Mouse (Mus musculus): ENCODE measurements around the gene Ibtk. TPM values are rescaled to one million over a fixed set of nuclear protein-coding genes. Genes with fewer than 3 reads are reported as not detected.

Ibtk gene
- polyA plus RNA-seq, 1 experiment from 2014 or later: 36.1 TPM

DNA sequence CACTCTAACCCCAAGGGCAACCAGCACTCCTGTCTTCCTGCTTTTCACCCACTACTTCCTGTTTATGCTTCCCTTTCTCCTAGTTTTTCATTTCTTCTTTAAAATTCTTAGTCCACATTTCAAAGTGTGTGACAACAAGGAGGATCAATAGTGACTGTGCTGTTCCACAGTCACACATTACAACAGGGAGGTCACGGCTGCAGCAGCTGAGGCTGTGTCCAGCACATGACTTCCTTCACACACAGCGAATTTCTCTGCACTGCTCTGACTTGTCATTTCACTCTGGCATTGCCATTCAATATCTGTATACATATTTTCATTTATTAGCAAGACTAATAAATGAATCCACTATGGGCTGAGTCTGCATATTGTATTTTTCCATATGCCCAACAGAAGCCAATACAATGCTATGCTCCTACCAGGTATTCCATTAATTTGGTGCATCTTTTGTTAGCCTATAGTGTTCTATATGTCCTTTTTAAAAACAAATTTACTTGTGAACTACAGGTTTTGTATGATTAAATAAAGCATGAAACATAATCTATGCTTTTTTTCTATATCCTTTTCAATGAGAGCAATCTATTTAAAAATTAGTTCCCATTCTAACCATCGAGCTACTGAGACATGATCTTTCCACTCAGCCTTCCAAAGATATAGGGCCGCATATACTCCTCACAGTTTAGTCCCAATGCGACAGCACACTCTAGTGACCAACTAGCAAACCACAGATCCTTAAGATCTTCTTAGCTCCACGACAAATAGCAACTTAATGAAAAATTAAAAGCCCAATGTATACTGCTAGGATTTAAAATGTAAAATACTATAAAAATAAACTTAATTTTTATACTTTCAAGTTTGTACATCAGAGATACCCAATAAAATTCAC, 55.7 kb downstream of the Ibtk start:
- Histone ChIP-seq H3K36me3 (replicated peaks) (peaks cover 69% of the 10 kb centered on the region), H3K27me3 (replicated peaks; ENCODE audit: low read depth, poor library complexity, severe bottlenecking) (no peaks in the 10 kb centered on the region), H3K4me1 (no peaks in the 10 kb centered on the region), H3K27ac (replicated peaks) (no peak overlapping the region), H3K4me3 (no peak overlapping the region), H3K9me3 (no peaks in the 10 kb centered on the region)
- no peak for DNase-seq (ENCODE audit: low spot score)
- WGBS: 70% methylated on average over 6 of the region's 6 CpGs

DNA sequence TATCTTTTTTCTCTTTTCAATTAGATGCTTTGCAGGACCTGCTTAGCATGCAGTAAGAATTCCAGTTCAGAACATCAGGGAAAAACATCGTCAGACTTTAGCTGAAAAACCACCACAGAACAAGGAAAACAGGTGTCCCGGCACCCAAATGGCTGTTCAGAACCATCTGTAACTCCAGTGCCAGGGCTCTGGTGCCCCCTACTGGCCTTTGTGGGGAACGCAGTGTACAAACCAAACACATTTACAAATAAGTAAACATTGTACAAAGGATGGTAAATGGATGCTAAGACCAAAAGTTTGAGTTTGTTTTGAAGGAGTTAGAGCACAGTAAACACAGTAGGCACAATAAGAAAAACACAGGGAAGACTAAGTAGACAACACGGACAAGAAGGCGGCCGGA, 64.1 kb downstream of the Ibtk start:
- H3K9me3 ChIP-seq: peaks cover 5% of the 10 kb centered on the region; the same call in 1 of the 2 replicates
- H3K36me3 ChIP-seq (replicated peaks): peaks cover 54% of the 10 kb centered on the region
- WGBS: 87% methylated on average over 6 of the region's 6 CpGs
- H3K27me3 ChIP-seq (replicated peaks; ENCODE audit: low read depth, poor library complexity, severe bottlenecking): no peaks in the 10 kb centered on the region
- no peaks in the 10 kb centered on the region for H3K4me1 ChIP-seq
- H3K4me3 ChIP-seq: no peak overlapping the region
- no peak overlapping the region for H3K27ac ChIP-seq (replicated peaks)
- DNase-seq (ENCODE audit: low spot score): no peak

DNA sequence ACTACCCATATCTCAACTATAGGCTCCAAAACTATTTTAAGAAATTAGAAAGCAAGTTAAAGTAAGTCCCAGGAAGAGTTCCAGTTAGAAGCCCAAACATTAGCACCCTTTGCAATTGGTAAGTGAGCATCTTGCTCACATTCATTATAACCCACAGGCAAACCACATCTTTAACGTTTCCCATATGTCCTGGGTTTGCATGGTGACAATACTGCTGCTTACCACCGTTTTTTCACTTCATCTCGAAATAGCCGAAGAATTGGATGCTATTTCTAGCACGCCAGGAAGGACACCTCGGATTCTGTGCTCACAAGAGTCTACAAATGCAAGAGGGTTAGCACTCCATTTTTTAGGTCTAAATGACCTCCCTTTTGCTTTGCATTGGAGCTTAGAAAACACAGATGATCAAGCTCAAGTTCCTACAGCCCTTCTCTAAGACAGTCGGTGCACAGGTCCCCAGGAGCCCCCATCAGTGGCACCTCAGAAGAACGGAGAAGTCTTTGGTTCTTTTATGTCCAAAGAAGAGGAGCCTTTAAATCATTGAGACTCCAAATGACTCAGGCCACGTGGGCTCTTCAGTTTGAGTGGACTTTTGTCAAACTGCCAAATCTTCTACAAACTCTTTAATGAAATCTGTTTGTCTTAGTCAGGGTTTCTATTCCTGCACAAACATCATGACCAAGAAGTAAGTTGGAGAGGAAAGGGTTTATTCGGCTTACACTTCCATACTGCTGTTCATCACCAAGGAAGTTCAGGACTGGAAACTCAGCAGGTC, 73.8 kb downstream of the Ibtk start:
- H3K9me3 ChIP-seq: no peaks in the 10 kb centered on the region
- H3K4me3 ChIP-seq: no peak overlapping the region
- peaks cover 10% of the 10 kb centered on the region for H3K4me1 ChIP-seq
- H3K27me3 ChIP-seq (replicated peaks; ENCODE audit: low read depth, poor library complexity, severe bottlenecking): no peaks in the 10 kb centered on the region
- no peak overlapping the region for H3K27ac ChIP-seq (replicated peaks)
- no peak for DNase-seq (ENCODE audit: low spot score)
- 80% methylated on average over 10 of the region's 10 CpGs for WGBS
- H3K36me3 ChIP-seq (replicated peaks): no peaks in the 10 kb centered on the region

DNA sequence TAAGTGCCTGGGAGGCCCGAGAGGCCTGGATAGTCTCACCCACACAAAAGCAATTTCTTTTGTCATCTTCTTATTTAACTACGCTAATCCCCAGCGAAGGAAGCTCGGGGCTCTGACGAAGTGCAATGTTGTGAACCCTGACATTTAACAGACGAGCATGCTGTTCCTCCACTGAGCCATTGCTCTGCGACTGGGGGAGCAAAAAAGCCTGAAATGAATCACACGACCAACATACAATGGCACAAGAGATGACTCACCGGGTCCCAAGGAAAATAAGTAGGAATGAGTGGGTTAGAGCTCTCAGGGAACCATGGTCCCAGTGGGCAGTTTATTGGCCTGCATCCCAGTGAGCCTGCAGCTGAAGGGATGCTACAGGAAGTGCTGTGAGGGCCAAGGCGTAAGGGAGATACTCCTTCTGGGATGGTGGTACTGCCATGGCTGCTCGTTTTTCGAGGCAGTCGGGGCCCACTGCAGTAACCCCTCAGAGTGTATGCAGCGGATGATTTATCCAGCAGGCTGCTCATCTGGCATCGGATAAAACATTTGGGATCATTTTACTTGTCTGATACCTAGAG, 75.1 kb downstream of the Ibtk start:
- Histone ChIP-seq H3K36me3 (replicated peaks) (no peaks in the 10 kb centered on the region), H3K4me3 (no peak overlapping the region), H3K27ac (replicated peaks) (no peak overlapping the region), H3K4me1 (peaks cover 10% of the 10 kb centered on the region), H3K27me3 (replicated peaks; ENCODE audit: low read depth, poor library complexity, severe bottlenecking) (no peaks in the 10 kb centered on the region), H3K9me3 (no peaks in the 10 kb centered on the region)
- no peak for DNase-seq (ENCODE audit: low spot score)
- WGBS: 66% methylated on average over 15 of the region's 15 CpGs

DNA sequence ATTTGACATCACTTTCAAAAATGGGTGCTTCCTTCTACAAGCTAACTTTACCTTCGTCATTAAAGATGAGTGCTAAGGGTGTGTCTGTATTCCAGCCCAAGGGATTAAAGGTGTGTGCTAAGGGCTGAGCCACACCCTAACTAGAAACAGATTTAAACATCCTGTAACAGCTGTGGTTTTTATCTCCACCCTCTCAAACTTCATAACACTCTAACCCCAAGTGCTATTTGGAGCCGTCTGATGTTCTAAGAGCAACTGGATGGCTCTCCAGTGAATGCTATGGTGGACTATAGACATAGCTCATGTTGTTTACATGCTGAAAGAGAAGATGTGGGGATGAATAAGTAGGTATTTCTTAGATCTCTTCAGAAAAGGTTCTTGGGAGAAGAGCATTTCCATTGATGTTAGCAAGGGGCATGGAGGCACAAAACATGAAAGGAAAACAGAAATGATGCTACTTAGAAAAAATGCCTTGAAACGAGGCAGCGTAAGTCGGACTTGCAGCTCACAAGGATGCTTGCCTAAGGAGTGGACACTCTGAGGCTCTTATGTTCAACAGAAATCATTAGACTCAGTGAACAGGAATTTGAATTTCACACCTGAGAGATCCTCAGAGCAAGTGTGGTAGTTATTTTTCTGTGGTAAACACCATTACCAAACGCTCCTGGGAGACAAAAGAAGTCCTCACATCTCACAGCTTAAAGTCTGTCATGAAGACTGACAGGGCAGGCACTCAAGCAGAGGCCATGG, 77.4 kb downstream of the Ibtk start:
- WGBS: 86% methylated on average over 6 of the region's 6 CpGs
- H3K27me3 ChIP-seq (replicated peaks; ENCODE audit: low read depth, poor library complexity, severe bottlenecking): no peaks in the 10 kb centered on the region
- peaks cover 10% of the 10 kb centered on the region for H3K4me1 ChIP-seq

DNA sequence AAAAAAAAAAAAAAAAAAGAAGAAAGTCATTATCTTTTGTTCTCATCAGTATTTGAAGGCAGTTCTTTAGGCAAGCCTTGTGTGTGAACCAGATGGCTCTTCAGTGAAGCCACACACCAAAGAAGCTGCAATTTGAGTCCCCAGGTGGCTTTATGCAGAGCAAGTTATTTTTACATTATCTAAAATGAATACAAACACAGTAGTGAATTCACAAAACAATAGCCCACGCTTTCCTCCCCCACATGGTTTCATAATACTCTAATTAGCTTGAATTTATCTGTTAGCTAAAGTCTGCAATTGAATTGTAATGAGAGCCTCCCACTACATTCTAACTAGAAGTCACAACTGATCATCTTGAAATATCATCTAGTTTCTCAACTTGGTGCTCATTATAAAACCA, 84.8 kb downstream of the Ibtk start:
- no peak for DNase-seq (ENCODE audit: low spot score)
- Histone ChIP-seq H3K4me3 (no peak overlapping the region), H3K27me3 (replicated peaks; ENCODE audit: low read depth, poor library complexity, severe bottlenecking) (no peaks in the 10 kb centered on the region), H3K27ac (replicated peaks) (no peak overlapping the region), H3K36me3 (replicated peaks) (no peaks in the 10 kb centered on the region), H3K9me3 (no peaks in the 10 kb centered on the region), H3K4me1 (peaks cover 4% of the 10 kb centered on the region)
- WGBS: 65% methylated on average over 1 of the region's 1 CpGs

More for the DNA sequence above, 77.4 kb downstream of the Ibtk start:
- Histone ChIP-seq H3K27ac (replicated peaks) (no peak overlapping the region), H3K36me3 (replicated peaks) (no peaks in the 10 kb centered on the region), H3K9me3 (no peaks in the 10 kb centered on the region), H3K4me3 (no peak overlapping the region)
- no peak for DNase-seq (ENCODE audit: low spot score)

DNA sequence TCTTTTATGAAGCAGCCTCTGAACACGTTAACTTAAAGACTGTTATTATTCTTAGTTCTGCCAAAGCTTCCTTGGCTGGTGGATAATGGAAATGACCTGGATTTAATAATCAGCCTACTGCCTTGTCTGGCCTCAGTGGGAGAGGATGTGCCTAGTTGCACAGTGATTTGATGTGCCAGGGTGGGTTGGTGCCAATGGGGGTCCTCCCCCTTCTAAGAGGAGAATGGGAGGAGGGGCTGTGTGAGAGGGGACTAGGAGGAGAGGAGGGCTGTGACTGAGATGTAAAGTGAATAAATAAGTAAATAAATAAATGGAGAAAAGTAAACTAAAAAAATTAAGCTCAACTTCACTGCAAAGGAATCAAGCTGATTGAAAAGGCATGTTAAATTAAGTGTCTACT, 85.3 kb downstream of the Ibtk start:
- DNase-seq (ENCODE audit: low spot score): no peak
- no peaks in the 10 kb centered on the region for H3K36me3 ChIP-seq (replicated peaks)
- H3K9me3 ChIP-seq: no peaks in the 10 kb centered on the region
- H3K27me3 ChIP-seq (replicated peaks; ENCODE audit: low read depth, poor library complexity, severe bottlenecking): no peaks in the 10 kb centered on the region
- peaks cover 4% of the 10 kb centered on the region for H3K4me1 ChIP-seq
- WGBS: 80% methylated on average over 1 of the region's 1 CpGs
- no peak overlapping the region for H3K27ac ChIP-seq (replicated peaks)
- no peak overlapping the region for H3K4me3 ChIP-seq

DNA sequence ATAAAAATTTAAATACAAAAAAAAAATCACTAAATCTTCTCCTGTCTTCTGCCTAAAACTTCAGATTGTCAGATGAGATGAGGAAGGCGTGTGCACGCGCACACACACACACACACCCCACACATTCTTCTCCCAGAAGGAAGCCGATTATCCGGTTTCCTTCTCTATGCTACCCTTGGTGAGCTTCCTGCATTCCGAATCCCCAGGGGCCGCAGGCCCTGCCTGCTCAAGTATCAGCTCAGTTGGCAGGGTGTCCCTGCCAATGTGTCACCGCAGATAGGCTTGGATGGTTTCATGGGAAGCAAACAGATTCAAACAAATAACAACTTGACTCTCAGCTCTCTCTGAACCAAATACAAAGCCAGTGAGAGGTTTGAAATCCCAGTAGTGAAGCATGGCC, 86.0 kb downstream of the Ibtk start:
- 19% methylated on average over 8 of the region's 8 CpGs for WGBS
- DNase-seq (ENCODE audit: low spot score): peak; percentile 21
- H3K4me1 ChIP-seq: peaks cover 4% of the 10 kb centered on the region
- H3K4me3 ChIP-seq: no peak overlapping the region
- H3K9me3 ChIP-seq: no peaks in the 10 kb centered on the region
- H3K36me3 ChIP-seq (replicated peaks): no peaks in the 10 kb centered on the region
- H3K27me3 ChIP-seq (replicated peaks; ENCODE audit: low read depth, poor library complexity, severe bottlenecking): no peaks in the 10 kb centered on the region
- no peak overlapping the region for H3K27ac ChIP-seq (replicated peaks)

DNA sequence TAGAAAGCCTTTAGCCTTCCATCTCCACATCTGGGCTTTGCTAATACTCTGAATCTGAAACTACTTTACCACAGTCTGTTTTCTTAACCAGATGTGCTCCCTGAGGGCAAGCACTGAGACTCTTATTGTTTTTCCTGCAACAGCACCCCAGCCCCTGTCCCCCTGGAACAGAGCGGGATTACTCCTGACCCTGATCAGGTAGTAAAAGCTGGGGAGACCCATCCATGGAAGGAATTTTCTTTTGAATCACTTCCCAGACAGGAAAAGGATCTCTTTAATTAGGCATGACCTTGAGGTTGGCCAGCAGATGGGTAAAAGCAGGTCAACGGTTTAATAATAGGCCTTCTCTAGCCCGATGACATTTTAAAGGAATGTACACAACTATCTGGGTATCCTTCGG, 95.7 kb downstream of the Ibtk start:
- no peak overlapping the region for H3K27ac ChIP-seq (replicated peaks)
- H3K36me3 ChIP-seq (replicated peaks): no peaks in the 10 kb centered on the region
- no peak for DNase-seq (ENCODE audit: low spot score)

DNA sequence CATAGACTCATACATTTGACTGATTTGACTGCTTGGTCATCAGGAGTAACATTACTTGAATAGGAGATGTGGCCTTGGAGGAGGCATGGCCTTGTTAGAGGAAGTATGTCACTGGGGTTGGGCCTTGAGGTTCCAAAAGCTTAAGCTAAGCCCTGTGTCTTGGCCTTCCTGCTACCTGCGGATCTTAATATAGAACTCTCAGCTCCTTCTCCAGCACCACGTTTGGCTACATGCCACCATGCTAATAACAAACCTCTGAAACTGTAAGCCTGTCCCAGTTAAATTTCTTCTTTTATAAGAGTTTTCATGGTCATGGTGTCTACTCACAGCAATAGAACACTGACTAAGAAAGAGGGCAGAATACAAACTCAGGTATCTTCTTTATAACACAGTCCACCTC, 110.9 kb downstream of the Ibtk start:
- WGBS: 86% methylated on average over 2 of the region's 2 CpGs
- H3K4me3 ChIP-seq: no peak overlapping the region
- DNase-seq (ENCODE audit: low spot score): no peak
- no peak overlapping the region for H3K27ac ChIP-seq (replicated peaks)
- no peaks in the 10 kb centered on the region for H3K36me3 ChIP-seq (replicated peaks)
- H3K27me3 ChIP-seq (replicated peaks; ENCODE audit: low read depth, poor library complexity, severe bottlenecking): no peaks in the 10 kb centered on the region
- no peaks in the 10 kb centered on the region for H3K4me1 ChIP-seq
- no peaks in the 10 kb centered on the region for H3K9me3 ChIP-seq

More for the DNA sequence above, 95.7 kb downstream of the Ibtk start:
- peaks cover 8% of the 10 kb centered on the region for H3K4me1 ChIP-seq
- H3K27me3 ChIP-seq (replicated peaks; ENCODE audit: low read depth, poor library complexity, severe bottlenecking): no peaks in the 10 kb centered on the region
- no peaks in the 10 kb centered on the region for H3K9me3 ChIP-seq
- WGBS: 38% methylated on average over 4 of the region's 4 CpGs
- H3K4me3 ChIP-seq: no peak overlapping the region
